Mouse (Mus musculus) lung, embryonic 15.5 days (tissue): ENCODE results near the gene Fbxo27. TPM values are rescaled to one million over a fixed set of nuclear protein-coding genes. Genes with fewer than 3 reads are reported as not detected.
"Not testable (repeated sequence)": the region's sequence is repeated elsewhere in the genome, so short reads cannot be mapped to it uniquely, and the experiment has no call there.

Experiments used
- ATAC-seq: fragments of 200-750 bp; cut with Nextera tagmentation; 2 replicates; pipeline ENCODE4 v1.8.0; 2017; ENCODE audit warnings: moderate number of reproducible peaks, borderline replicate concordance; ENCODE audit not compliant: low FRiP score, low TSS enrichment; ENCODE audit errors: extremely low read depth
- H3K27ac ChIP-seq: fragments of 300-500 bp; sonication (generic); 2 replicates; pipeline ENCODE4 v1.5.1; 2015; ENCODE audit warnings: moderate library complexity, mild to moderate bottlenecking, inconsistent platforms
- H3K27me3 ChIP-seq: fragments of 300-500 bp; sonication (generic); 2 replicates; pipeline ENCODE4 v1.6.1; 2015; ENCODE audit warnings: inconsistent platforms
- H3K36me3 ChIP-seq: fragments of 300-500 bp; sonication (generic); 2 replicates; pipeline ENCODE4 v1.6.1; 2015; ENCODE audit warnings: inconsistent platforms
- H3K4me1 ChIP-seq: fragments of 300-500 bp; sonication (generic); 2 replicates; pipeline ENCODE4 v1.6.1; 2015; ENCODE audit warnings: inconsistent platforms
- H3K4me2 ChIP-seq: fragments of 300-500 bp; sonication (generic); 2 replicates; pipeline ENCODE4 v1.6.1; 2015; ENCODE audit warnings: inconsistent platforms, mild to moderate bottlenecking, moderate library complexity
- H3K4me3 ChIP-seq: fragments of 300-500 bp; sonication (generic); 2 replicates; pipeline ENCODE4 v1.5.1; 2015; ENCODE audit warnings: mild to moderate bottlenecking, inconsistent platforms
- H3K9ac ChIP-seq: fragments of 300-500 bp; sonication (generic); 2 replicates; pipeline ENCODE4 v1.6.1; 2015; ENCODE audit warnings: inconsistent platforms
- H3K9me3 ChIP-seq: fragments of 300-500 bp; sonication (generic); 2 replicates; pipeline ENCODE4 v1.6.1; 2016; ENCODE audit warnings: inconsistent platforms
- WGBS: fragments of 180-500 bp; shearing (Covaris S2); methylation state at CpG from one replicate; pipeline ENCODE4 v1.1.7; 2015; 5-methylcytosine and 5-hydroxymethylcytosine counted together
- polyA plus RNA-seq: library from polyadenylated mRNA; unstranded; fragments of >200 nt; fragmentation: Nextera tagmentation; extraction: Ambion mirVana; gene quantifications from 2 replicates; pipeline ENCODE4 v1.2.1, GENCODE M21; 2015

The Fbxo27 gene
- polyA plus RNA-seq, 1 experiment from 2014 or later: 6.5 TPM

DNA sequence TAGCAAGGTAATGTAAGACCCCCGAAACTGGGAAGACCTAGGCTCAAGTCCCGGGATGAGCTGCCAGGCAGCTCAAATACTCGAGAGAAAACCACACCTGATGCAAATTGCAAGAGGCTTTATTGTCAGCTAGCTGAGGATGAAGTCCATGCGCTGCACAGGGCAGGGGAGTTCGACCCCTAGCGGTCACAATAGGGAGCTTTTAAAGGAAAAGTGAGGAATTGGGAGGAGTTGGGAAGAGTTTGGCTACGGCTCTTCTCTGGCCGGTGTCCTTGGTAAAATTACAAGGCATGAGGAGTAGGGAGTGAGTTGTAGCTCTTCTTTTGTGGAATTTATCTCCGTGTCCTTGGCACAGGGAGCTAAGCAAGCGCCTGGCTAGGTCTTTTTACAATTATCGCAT, 16.9 kb upstream of the Fbxo27 start:
- H3K4me2 ChIP-seq: no peak overlapping the region
- no peaks in the 10 kb centered on the region for H3K36me3 ChIP-seq
- WGBS: 36% methylated on average over 11 of the region's 11 CpGs
- no peak overlapping the region for H3K27ac ChIP-seq
- no peaks in the 10 kb centered on the region for H3K4me1 ChIP-seq
- no peak overlapping the region for H3K9ac ChIP-seq
- no peaks in the 10 kb centered on the region for H3K27me3 ChIP-seq
- no peak for ATAC-seq
- H3K9me3 ChIP-seq: no peaks in the 10 kb centered on the region
- no peak overlapping the region for H3K4me3 ChIP-seq

DNA sequence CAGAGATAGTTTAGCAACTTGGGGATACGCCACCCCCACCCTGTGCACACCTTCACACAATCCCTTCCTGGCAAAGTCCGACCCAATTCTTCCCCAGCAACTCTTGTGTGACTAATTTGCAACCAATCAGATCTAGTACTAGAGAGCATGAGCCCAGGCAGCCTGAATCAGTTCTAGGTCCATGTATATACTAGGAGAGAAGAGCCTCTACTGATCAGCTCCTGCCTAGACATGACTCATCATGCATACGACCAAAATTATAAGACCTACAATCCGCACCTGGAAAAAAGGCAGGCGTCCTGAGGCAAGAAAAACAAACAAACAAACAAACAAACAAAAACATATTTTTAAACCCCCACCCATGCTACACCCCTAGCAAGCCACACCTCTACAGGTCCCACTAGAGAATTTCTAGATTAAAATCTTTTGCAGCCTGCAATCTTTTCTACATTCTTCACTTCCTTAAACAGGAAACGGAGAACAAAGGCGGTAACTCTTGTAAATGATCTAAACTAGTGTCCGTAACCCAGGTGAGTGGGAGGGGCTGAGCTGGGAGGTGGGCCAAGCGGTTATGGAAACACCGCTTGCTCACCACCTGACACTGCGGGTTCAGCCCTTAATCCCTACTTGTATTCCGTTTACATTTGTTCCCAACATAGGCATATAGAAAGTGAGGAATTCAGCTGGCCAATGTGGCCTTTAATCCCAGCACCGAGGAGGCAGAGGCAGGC, 15.7 kb upstream of the Fbxo27 start:
- Histone ChIP-seq H3K4me1 (no peaks in the 10 kb centered on the region), H3K4me2 (no peak overlapping the region), H3K4me3 (no peak overlapping the region), H3K27ac (no peak overlapping the region), H3K27me3 (no peaks in the 10 kb centered on the region), H3K9ac (no peak overlapping the region), H3K36me3 (no peaks in the 10 kb centered on the region), H3K9me3 (no peaks in the 10 kb centered on the region)
- no peak for ATAC-seq
- WGBS: 76% methylated on average over 13 of the region's 13 CpGs

DNA sequence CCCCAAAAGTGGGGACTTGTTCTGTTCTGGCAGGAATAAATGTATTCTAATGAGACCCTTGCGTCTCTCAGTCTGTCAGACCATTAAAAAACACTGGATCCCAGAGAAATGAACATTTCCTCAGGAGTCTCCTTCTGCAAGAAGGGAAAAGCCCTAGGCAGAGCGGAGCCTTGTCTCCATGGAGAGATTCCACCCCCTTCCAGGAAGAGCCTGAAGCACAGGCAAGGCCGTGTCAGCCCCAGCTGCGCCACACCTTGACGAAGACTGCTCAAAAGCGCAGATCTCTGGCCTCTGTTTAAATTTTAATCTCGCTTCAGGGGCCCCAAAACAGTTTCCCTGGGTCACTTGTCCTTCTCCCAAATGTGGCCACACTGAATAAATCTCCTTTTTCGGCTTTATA, 15.0 kb upstream of the Fbxo27 start:
- no peak overlapping the region for H3K27ac ChIP-seq
- no peak overlapping the region for H3K4me2 ChIP-seq
- no peak for ATAC-seq
- H3K9ac ChIP-seq: no peak overlapping the region
- H3K4me1 ChIP-seq: no peaks in the 10 kb centered on the region
- H3K9me3 ChIP-seq: no peaks in the 10 kb centered on the region
- no peak overlapping the region for H3K4me3 ChIP-seq
- WGBS: 91% methylated on average over 8 of the region's 8 CpGs
- H3K36me3 ChIP-seq: no peaks in the 10 kb centered on the region
- H3K27me3 ChIP-seq: no peaks in the 10 kb centered on the region

DNA sequence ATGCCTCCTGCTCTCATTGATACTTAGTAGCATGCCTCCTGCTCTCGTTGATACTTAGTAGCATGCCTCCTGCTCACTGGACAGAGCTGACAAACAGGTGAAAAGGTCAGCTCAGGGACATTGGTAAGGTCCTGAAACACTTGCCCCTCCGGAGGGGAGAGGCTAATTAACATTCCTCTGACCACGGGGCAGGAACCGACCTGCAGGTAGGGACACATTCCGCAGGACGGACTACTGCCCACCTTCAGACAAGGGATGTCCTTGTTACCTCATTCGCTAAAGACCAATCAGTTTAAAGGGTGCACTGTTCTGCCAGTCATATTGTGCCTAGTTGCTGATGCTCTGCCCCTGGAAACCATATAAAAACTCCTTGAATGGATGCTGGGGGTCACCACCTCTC, 1.6 kb upstream of the Fbxo27 start:
- H3K9me3 ChIP-seq: no peaks in the 10 kb centered on the region
- WGBS: 57% methylated on average over 7 of the region's 7 CpGs
- H3K36me3 ChIP-seq: no peaks in the 10 kb centered on the region
- no peak overlapping the region for H3K27ac ChIP-seq
- no peak overlapping the region for H3K9ac ChIP-seq
- H3K4me2 ChIP-seq: no peak overlapping the region
- no peak for ATAC-seq
- no peak overlapping the region for H3K4me3 ChIP-seq
- H3K4me1 ChIP-seq: peaks cover 18% of the 10 kb centered on the region
- H3K27me3 ChIP-seq: peaks cover 9% of the 10 kb centered on the region; the same call in 1 of the 2 replicates

DNA sequence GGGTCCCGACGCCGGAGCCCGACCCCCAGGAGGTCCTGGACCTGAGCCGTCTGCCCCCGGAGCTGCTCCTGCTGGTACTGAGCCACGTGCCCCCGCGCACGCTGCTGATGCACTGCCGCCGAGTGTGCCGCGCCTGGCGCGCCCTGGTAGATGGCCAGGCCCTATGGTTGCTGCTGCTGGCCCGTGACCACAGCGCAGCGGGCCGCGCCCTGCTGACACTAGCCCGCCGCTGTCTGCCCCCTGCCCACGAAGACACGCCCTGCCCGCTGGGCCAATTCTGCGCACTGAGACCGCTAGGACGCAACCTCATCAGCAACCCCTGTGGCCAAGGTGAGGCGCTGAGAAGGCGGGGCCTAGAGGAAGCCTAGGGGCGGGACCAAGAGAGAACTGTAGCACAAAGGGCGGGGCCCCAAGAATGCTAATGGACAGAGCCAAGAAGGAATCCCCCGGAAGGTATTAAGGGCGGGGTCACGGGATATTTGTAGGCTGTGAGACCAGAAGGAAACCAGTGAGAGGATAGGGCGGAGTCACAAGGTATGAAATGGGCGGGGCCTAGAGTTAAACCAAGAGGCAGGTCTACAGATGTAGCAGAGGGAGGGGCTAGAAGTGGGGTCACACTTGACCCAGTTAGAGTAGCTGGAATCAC, 795 bp downstream of the Fbxo27 start:
- peak; percentile 83 for ATAC-seq
- under 1% methylated on average over 38 of the region's 38 CpGs for WGBS
- no peak overlapping the region for H3K27ac ChIP-seq
- H3K4me1 ChIP-seq: peaks cover 18% of the 10 kb centered on the region
- H3K9me3 ChIP-seq: no peaks in the 10 kb centered on the region
- H3K27me3 ChIP-seq: peaks cover 9% of the 10 kb centered on the region; the same call in 1 of the 2 replicates
- H3K4me3 ChIP-seq: peak overlapping the region; percentile 60
- H3K9ac ChIP-seq: peak overlapping the region; percentile 37
- H3K4me2 ChIP-seq: peak overlapping the region; percentile 94
- no peaks in the 10 kb centered on the region for H3K36me3 ChIP-seq

DNA sequence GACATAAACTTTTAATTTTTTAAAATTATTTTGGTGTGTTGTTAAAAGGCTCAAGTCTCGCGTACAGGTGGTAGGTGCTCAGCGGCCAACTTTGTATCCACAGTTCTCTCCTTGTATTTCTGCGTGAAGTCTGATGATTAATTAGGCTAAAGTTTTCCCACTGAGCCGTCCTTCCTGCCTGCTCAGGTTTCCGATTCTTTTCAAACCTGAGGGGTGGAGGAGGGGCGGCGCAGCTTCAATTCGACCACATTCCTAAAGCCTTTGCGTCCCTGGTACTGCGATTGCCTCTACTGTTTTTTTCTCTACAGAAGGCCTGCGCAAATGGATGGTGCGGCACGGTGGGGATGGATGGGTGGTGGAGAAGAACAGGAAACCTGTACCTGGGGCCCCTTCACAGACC, 1.8 kb downstream of the Fbxo27 start:
- H3K27ac ChIP-seq: peak overlapping the region; percentile 3; the same call in 1 of the 2 replicates
- no peaks in the 10 kb centered on the region for H3K36me3 ChIP-seq
- WGBS: 6% methylated on average over 14 of the region's 14 CpGs
- peaks cover 9% of the 10 kb centered on the region; the same call in 1 of the 2 replicates for H3K27me3 ChIP-seq
- H3K4me1 ChIP-seq: peaks cover 18% of the 10 kb centered on the region
- no peaks in the 10 kb centered on the region for H3K9me3 ChIP-seq
- H3K4me3 ChIP-seq: peak overlapping the region; percentile 60; the same call in 1 of the 2 replicates
- ATAC-seq: no peak
- peak overlapping the region; percentile 94 for H3K4me2 ChIP-seq
- H3K9ac ChIP-seq: no peak overlapping the region

DNA sequence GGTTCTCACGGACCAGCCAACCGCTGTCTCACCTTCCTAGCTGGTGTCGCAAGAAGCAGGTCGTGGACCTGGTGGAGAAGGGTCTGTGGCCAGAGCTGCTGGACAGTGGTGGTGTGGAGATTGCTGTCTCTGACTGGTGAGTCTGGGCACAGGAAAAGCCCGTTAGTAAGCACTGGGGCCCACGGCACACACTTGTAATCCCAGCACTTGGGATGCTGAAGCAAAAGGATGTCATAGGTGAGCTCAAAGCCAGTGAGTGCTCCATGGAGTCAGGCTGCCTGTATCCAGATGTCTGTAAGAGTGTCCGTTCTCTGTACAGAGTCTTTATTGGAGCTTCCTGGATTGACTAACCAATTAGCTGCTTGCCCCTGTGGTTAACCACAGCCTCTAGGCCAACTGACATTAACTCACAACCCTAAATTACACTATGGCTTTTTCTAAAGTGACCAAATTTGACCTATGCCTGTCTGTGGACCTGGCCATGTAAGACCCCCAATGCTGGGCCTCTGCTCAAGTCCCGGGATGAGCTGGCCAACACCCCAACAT, 2.4 kb downstream of the Fbxo27 start:
- no peak overlapping the region for H3K4me2 ChIP-seq
- ATAC-seq: no peak

DNA sequence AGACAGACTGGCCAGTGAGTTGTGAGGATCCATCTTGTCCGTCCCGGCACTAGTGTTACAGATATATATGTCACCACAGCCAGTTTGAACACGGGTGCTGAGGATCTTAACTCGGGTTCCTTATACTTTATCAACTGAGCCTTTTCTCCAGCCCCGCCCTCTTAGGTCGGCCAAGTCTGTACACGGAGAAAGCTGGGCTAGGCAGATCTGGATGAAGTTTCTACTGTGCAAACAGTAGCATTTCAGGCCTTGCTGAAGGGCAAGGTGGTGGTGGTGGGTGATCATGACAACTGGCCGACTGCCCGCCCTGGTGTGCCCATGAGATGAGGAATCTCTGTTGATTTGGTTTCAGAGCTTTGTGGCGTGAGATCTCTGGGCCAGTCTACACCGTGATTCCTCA, 4.6 kb downstream of the Fbxo27 start:
- 85% methylated on average over 11 of the region's 11 CpGs for WGBS
- Histone ChIP-seq H3K4me1 (peaks cover 18% of the 10 kb centered on the region), H3K4me2 (no peak overlapping the region), H3K27me3 (peaks cover 9% of the 10 kb centered on the region; the same call in 1 of the 2 replicates), H3K9me3 (no peaks in the 10 kb centered on the region), H3K36me3 (no peaks in the 10 kb centered on the region), H3K9ac (no peak overlapping the region), H3K27ac (no peak overlapping the region), H3K4me3 (no peak overlapping the region)
- no peak for ATAC-seq

More for the DNA sequence above, 2.4 kb downstream of the Fbxo27 start:
- Histone ChIP-seq H3K4me1 (peaks cover 18% of the 10 kb centered on the region), H3K4me3 (no peak overlapping the region), H3K27ac (no peak overlapping the region), H3K9ac (no peak overlapping the region), H3K9me3 (no peaks in the 10 kb centered on the region), H3K27me3 (peaks cover 9% of the 10 kb centered on the region; the same call in 1 of the 2 replicates), H3K36me3 (no peaks in the 10 kb centered on the region)
- 48% methylated on average over 8 of the region's 8 CpGs for WGBS

DNA sequence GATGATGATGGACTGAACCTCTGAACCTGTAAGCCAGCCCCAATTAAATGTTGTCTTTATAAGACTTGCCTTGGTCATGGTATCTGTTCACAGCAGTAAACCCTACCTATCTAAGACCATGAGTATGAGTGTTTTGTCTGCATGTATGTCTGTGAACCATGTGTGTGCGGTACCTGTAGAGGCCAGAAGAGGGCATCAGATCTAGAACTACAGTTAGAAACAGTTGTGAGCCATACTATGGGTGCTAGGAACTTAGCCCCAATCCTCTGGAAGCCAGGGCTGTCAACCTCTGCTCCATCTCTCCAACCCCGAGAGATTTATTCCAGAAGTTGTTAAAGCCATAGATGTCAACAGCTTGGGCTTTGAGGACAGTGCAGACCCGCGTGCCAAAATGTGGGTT, 7.6 kb downstream of the Fbxo27 start:
- Histone ChIP-seq H3K4me1 (no peaks in the 10 kb centered on the region), H3K4me3 (no peak overlapping the region), H3K36me3 (no peaks in the 10 kb centered on the region), H3K4me2 (no peak overlapping the region), H3K27ac (no peak overlapping the region), H3K9me3 (no peaks in the 10 kb centered on the region), H3K27me3 (no peaks in the 10 kb centered on the region), H3K9ac (no peak overlapping the region)
- 97% methylated on average over 4 of the region's 4 CpGs for WGBS
- no peak for ATAC-seq

DNA sequence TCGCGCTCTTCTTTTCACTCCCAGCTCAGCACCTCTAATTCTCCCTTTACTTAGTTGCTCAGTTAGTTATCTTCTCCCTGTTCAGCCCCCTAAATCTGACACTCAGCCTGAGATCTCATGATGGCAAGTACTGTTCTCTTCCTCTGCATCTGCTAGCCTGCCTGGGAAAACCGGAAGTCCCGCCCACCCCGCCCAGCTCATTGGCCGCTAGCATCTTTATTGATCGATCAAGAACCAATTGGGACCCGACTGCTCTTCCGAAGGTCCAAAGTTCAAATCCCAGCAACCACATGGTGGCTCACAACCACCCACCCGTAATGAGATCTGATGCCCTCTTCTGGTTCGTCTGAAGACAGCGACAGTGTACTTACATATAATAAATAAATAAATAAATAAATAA, 8.7 kb downstream of the Fbxo27 start:
- H3K27ac ChIP-seq, H3K4me3 ChIP-seq, H3K9ac ChIP-seq, H3K4me1 ChIP-seq, H3K36me3 ChIP-seq, ATAC-seq, H3K27me3 ChIP-seq, H3K9me3 ChIP-seq, H3K4me2 ChIP-seq: not testable (repeated sequence)
- 94% methylated on average over 12 of the region's 12 CpGs for WGBS

DNA sequence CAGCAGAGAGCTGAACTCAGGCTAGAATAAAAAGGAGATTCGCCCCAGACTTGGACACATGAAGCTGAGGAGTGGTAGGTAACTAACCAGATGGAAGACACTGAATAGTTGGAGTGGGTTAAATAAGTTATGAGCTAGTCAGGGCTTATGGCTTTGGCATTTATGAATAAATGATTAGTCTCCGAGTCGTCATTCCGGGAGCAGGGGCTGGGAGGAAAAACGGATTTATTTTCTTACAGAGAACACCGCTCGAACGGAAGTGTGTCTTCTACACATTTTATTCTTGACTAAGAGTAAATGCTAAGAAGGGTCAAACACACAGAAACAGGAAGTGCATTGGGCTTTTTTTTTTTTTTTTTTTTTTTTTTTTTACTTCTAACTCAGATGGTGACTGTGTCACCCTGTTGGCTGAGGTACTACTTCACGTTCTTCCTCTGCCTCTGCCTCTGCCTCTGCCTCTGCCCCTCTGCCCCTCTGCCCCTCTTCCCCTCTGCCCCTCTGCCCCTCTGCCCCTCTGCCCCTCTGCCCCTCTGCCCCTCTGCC, 10.0 kb downstream of the Fbxo27 start:
- Histone ChIP-seq H3K4me3 (no peak overlapping the region), H3K27me3 (no peaks in the 10 kb centered on the region), H3K4me1 (no peaks in the 10 kb centered on the region), H3K4me2 (no peak overlapping the region), H3K9me3 (no peaks in the 10 kb centered on the region), H3K9ac (no peak overlapping the region), H3K27ac (peak overlapping the region; percentile 19; the same call in 1 of the 2 replicates), H3K36me3 (no peaks in the 10 kb centered on the region)
- no peak for ATAC-seq
- WGBS: 45% methylated on average over 9 of the region's 9 CpGs

DNA sequence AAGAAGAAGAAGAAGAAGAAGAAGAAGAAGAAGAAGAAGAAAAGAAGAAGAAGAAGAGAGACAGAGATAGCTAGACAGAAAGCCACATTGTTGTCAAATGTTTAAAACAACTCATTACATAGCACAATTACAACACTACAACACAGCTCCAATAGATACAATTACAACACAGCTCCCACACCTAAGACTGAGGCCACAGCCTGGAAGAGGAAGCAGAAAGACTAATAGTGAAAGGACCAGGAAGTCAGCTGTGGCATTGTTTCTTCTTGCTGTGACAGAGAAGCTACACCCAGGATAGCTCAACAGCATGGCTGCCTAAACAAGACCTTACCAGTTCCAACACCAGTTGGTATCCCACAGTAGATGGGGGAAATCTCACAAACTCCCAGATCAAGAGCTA, 16.8 kb downstream of the Fbxo27 start:
- no peaks in the 10 kb centered on the region for H3K9me3 ChIP-seq
- no peak for ATAC-seq
- no peak overlapping the region for H3K9ac ChIP-seq
- no peak overlapping the region for H3K4me2 ChIP-seq
- H3K4me1 ChIP-seq: no peaks in the 10 kb centered on the region; the same call in 1 of the 2 replicates
- H3K4me3 ChIP-seq: no peak overlapping the region
- H3K27ac ChIP-seq: no peak overlapping the region
- H3K36me3 ChIP-seq: no peaks in the 10 kb centered on the region
- H3K27me3 ChIP-seq: no peaks in the 10 kb centered on the region
